Mouse (Mus musculus) C2C12 (cell line): ENCODE data around the gene Smap2.

Experiments used
- CTCF ChIP-seq: IDR thresholded peaks from one replicate; pipeline ENCODE4 v1.5.1; 2011; ENCODE audit not compliant: control insufficient read depth, insufficient read depth, insufficient read length
- MAX ChIP-seq: IDR thresholded peaks from one replicate; pipeline ENCODE4 v1.6.1; 2011; ENCODE audit warnings: mild to moderate bottlenecking, control low read depth
- MYOD1 ChIP-seq: IDR thresholded peaks from one replicate; pipeline ENCODE4 v1.6.1; 2011; ENCODE audit warnings: low read depth; ENCODE audit not compliant: control insufficient read depth, insufficient read length
- USF1 ChIP-seq: IDR thresholded peaks from one replicate; pipeline ENCODE4 v1.6.1; 2011; ENCODE audit warnings: low read depth, mild to moderate bottlenecking, control low read depth, moderate library complexity

DNA sequence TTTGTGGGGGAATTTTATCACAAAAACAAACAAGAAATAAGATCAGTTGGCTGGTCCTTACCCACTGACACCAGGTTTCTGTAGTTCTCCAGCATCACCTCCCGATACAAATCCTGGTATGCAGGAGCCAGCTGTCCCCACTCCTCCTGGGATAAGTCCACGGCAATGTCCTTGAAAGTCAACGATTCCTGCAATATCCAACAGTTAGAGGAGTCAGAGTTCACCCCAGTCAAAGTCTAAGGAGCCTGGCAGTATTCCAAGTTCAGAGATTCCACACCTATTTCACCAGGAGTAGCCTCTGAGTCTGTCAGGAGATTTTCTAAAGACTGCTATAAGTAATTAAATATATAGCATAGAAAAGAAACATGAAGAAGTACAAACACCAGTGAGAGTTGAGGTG is 82.0 kb downstream of the Smap2 start:
- no peak for TF ChIP-seq CTCF
- TF ChIP-seq USF1 = no peak
- TF ChIP-seq MAX = no peak
- no peak for TF ChIP-seq MYOD1
